Mouse (Mus musculus) megakaryocyte, embryonic 14.5 days (primary cell): ENCODE results near the gene Tpbpb.

Experiments used
- FLI1 ChIP-seq: IDR thresholded peaks from 2 replicates; pipeline ENCODE4 v1.6.1; 2012; ENCODE audit warnings: low read length, inconsistent platforms, mixed read lengths
- GATA1 ChIP-seq: IDR thresholded peaks from 3 replicates; pipeline ENCODE4 v1.6.1; 2012; ENCODE audit warnings: mixed read lengths, low read length, inconsistent platforms, borderline replicate concordance

DNA sequence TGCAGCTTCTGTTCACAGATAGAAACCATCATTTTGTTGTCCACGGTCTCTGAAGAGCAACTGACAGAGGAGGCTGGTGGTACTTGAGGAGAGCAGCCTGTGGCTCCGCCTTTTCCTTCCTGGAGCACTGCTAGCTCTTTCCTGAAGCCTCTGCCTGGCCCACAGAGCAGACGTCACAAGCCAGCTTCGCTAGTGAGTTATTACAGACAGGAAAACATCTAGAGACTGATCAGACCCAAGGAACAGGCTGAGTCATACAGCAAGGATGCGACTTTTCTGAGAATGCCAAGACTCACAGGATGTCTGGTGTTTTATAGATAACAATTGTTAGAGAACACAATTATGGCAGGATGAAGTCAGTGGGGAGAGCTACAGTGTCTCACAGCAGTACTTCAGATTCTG is 31.8 kb upstream of the Tpbpb start, which contains the start of the genes Gm49391 and Ctla2a:
- TF ChIP-seq GATA1 = peak; percentile 85; the same call in 2 of the 3 replicates
- no peak; the same call in 1 of the 2 replicates for TF ChIP-seq FLI1
